Mouse (Mus musculus): ENCODE data around the gene Uqcrh. TPM values are rescaled to one million over a fixed set of nuclear protein-coding genes. Genes with fewer than 3 reads are reported as not detected.
A peak's percentile ranks its signal among the peaks of the same experiment; 100 is the strongest.

Gene Uqcrh
- total RNA-seq (2014; fragmentation: Nextera tagmentation) (723 and 784 TPM in 2 replicates), total RNA-seq (2017) (360 and 561 TPM in 2 replicates)

DNA sequence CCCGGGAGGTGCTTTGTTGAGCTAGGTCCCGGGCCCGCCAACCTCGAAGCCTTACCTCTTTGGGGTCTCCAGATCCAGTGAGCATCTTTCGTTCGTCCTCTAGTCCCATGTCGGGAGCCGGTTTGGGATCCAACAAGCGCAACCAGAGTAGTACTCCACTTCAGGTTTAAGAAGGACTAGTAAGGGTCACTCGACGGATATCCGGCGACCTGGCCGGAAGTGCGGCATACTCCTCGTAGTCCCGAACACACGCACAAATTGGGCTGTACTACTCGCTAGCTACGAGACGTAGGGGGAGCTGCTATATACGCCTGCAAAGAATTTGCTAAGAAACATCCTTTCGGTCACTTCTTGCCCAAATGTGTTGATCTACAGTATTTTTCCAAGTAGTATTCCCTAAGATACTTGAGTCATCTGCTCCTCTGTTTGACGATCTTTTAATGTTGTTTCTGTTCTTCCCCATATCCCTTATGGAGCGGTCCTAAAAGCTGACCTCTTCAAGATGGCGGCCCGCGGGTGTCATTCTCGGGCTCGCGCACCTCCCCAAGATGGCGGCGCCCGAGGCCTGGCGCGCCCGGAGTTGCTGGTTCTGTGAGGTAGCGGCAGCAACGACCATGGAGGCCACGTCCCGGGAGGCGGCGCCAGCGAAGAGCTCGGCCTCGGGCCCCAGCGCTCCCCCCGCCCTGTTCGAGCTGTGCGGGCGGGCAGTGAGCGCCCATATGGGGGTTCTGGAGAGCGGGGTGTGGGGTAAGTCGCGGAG lies at the start of gene Uqcrh, which contains the start of gene Lrrc41:
Uqcrh (minus strand) TSS at position 211 of the 760 bp plus-strand sequence.
Lrrc41 (plus strand) TSS at position 409 of the 760 bp plus-strand sequence.
- ATAC-seq (replicated peaks; ENCODE audit: poor library complexity, severe bottlenecking): peak; percentile 76

DNA sequence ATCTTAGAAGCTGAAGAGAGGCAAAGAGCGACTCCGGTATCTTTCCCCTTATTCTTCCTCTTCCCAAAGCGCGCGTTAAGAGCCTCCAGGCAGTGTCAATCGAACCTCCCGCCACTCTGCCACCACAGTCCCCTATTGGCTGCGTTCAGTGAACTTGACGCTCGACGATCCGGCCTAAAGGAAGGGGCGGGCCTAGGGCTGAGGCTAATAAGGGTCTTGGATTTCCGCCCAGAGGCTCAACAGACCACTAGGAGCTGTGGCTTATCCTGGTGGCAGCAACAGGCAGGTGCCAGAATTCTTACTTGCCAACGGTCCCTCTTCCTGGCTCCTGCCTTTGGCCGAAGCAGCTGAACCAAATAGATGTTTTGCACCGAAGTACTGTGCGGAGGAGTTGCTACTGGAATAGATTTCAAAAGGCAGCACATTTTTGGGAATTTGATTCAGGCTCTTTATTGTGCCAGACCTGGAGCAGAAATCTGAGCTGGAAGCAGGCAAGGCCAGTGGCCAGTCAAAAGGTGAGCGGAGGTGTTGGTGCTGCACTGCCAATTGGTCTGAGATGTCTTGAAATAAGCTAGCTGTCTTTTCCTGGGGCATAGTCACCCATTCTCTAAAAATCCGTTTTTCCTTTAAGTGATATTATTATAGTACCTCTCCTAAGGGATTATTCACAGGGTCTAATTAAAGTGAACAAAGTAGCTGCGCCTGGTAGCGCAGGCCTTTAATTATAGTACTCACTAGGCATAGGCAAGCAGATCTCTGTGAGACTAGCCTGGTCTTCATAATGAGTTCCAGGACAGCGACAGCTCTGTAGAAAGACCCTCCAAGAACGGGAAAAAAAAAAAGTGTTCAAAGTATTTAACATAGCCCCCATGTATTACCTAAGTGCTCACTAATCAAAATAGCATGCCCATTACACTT lies 49.0 kb upstream of the Uqcrh start, which contains the start of the genes Rad54l and Pomgnt1:
Rad54l (minus strand) TSS at position 89 of the 918 bp plus-strand sequence.
Pomgnt1 (plus strand) TSS at position 239 of the 918 bp plus-strand sequence.
- ATAC-seq (replicated peaks; ENCODE audit: poor library complexity, severe bottlenecking): peak; percentile 98

DNA sequence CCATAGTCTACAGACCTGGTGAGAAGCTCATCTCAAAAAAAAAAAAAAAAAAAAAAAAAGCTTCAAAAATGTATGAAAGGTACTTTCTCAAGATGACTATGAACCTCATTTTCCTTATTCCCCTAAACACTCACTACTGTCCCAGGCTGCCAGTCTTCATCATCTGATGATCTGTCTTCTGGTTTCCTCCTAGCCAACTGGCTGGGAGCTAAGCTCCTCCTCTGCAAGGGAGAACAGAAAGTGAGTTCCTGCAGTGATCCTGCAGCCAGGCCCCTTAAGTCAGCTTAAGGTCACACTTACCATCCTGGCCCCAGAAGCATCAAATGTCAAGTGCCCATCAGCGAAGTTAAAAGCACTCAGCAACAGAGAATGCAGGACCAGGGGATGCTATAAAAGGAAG lies 47.9 kb upstream of the Uqcrh start:
- ATAC-seq (replicated peaks; ENCODE audit: poor library complexity, severe bottlenecking): peak; percentile 66

GRCm38 (mm10) chr4:116111486-116111885 lies 36.6 kb upstream of the Uqcrh start:
- ATAC-seq (replicated peaks; ENCODE audit: poor library complexity, severe bottlenecking): no peak

- ATAC-seq (replicated peaks; ENCODE audit: poor library complexity, severe bottlenecking): no peak
Observed at GRCm38 (mm10) chr4:116110695-116111094, 35.8 kb upstream of the Uqcrh start.

DNA sequence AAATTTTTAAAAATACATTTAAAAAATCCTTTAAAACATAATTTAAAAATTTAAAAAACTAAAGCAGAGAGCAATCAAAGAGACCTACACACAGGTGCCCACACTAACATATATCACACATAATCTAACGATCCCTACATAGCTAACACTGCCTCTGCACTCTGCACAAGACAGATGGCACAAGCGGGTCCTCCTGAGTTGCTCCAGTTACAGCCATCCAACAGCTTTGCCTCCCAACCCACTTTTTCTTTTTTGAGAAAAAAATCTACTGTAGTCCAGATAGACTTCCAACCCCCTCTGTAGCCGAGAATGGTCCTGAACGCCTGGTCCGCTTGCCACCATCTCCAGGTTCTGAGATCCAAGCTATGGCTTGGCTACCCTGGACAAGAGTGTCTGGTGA lies 30.4 kb upstream of the Uqcrh start:
- ATAC-seq (replicated peaks; ENCODE audit: poor library complexity, severe bottlenecking): no peak

GRCm38 (mm10) chr4:116100959-116101358 lies 26.1 kb upstream of the Uqcrh start:
- ATAC-seq (replicated peaks; ENCODE audit: poor library complexity, severe bottlenecking): no peak

DNA sequence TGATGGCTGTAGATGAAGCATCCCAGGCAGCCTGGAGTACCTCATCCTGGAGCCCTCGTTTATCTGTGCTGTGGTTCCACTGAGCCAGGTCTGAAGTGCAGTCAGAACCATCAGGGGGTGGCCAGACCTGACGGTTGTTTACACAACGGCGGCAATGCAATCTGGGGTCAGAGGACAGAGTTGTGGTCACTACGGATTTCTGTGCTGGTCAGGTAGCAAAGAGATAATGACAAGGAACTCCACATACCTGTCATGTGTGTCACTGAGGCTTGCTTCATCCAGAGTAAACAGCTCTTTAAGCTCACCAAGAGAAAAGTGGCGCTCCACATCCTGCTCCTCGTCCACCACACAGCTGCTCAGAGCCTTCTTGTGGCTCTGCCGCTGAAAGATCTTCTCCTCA lies 22.3 kb upstream of the Uqcrh start:
- ATAC-seq (replicated peaks; ENCODE audit: poor library complexity, severe bottlenecking): no peak

DNA sequence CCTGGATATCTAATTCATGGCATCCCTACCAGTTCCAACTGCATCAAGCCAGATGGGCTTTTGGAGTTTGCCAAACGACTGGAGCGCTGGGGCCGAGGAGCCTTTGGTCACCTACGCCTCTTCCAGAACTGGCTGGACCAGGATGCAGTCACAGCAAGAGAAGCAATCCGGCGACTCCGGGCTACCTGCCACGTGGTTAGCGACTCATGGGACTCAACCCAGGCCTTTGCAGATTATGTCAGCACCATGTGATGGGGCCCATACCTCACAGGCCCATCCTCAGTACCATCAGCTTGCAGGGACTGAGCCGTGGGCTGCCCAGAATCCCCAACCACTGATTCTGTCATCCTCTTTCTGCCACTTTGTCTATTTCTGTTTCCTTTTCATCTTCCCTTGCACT lies 21.4 kb upstream of the Uqcrh start:
- no peak for ATAC-seq (replicated peaks; ENCODE audit: poor library complexity, severe bottlenecking)

GRCm38 (mm10) chr4:116088510-116089249 lies 13.8 kb upstream of the Uqcrh start:
- ATAC-seq (replicated peaks; ENCODE audit: poor library complexity, severe bottlenecking): no peak

GRCm38 (mm10) chr4:116077240-116078095 lies 2.6 kb upstream of the Uqcrh start:
- no peak for ATAC-seq (replicated peaks; ENCODE audit: poor library complexity, severe bottlenecking)

GRCm38 (mm10) chr4:116076369-116077231 lies 1.7 kb upstream of the Uqcrh start:
- ATAC-seq (replicated peaks; ENCODE audit: poor library complexity, severe bottlenecking): peak; percentile 18

GRCm38 (mm10) chr4:116075631-116076368 lies 929 bp upstream of the Uqcrh start:
- ATAC-seq (replicated peaks; ENCODE audit: poor library complexity, severe bottlenecking): peak; percentile 41

GRCm38 (mm10) chr4:116074145-116074675 lies 661 bp downstream of the Uqcrh start:
- 0 out of 2 replicates have a peak, but pooled peaks have one; percentile 10 for ATAC-seq (replicated peaks; ENCODE audit: poor library complexity, severe bottlenecking)

DNA sequence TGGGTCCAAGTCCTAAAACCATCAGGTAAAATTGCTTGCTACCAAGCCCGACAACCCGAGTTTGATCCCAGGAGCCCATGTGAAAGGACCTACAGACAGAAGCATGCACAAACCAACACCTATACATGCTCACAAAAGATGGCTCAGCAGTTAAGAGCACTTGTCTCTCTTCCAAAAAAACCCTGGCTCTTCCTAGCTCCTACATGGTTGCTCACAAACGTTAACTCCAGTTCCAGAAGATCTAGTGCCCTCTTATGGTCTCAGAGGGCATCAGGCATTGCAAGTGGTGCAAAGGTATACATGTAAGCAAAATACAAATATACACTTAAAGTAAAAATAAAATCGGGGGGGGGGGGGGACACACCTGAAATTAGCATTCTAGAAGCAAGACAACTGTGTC lies 1.7 kb downstream of the Uqcrh start:
- no peak for ATAC-seq (replicated peaks; ENCODE audit: poor library complexity, severe bottlenecking)

DNA sequence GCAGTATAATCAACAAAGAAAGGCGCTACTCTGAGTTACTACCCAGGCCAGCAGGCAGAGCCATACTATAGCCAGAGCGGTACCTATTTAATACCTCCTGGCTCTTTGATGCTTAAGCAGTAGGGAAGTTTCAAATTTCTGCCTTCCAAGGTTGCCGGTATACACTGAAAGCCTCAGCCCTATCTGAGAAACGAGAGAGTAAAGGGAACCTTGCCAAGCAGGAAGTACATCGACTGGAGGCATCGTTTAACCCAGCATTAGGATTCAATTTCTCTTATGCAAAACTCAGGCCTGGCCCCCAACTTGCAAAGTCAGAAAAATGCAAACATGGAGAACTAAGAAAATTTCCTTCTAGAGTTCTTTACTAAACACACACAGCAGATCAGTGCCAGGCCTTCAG lies 4.8 kb downstream of the Uqcrh start:
- no peak for ATAC-seq (replicated peaks; ENCODE audit: poor library complexity, severe bottlenecking)

GRCm38 (mm10) chr4:116063855-116064254 lies 11.0 kb downstream of the Uqcrh start:
- ATAC-seq (replicated peaks; ENCODE audit: poor library complexity, severe bottlenecking): no peak

All from granulocyte monocyte progenitor cell, adult 5-6 weeks (primary cell).